Mouse (Mus musculus) ES-Bruce4 (cell line): ENCODE results near the gene Cnnm4. TPM values are rescaled to one million over a fixed set of nuclear protein-coding genes. Genes with fewer than 3 reads are reported as not detected.
"Not testable (repeated sequence)": the region's sequence is repeated elsewhere in the genome, so short reads cannot be mapped to it uniquely, and the experiment has no call there.

Source experiments
- H3K27ac ChIP-seq: 2 replicates; pipeline ENCODE4 v1.5.1; 2012; ENCODE audit warnings: low read length, inconsistent platforms; ENCODE audit not compliant: insufficient read depth
- H3K27me3 ChIP-seq: 2 replicates; pipeline ENCODE4 v1.6.1; 2012; ENCODE audit warnings: mild to moderate bottlenecking, low read length, inconsistent platforms; ENCODE audit not compliant: control insufficient read depth, poor library complexity, insufficient read depth, severe bottlenecking
- H3K36me3 ChIP-seq: 2 replicates; pipeline ENCODE4 v1.6.1; 2012; ENCODE audit warnings: inconsistent platforms, mild to moderate bottlenecking, low read length, moderate library complexity; ENCODE audit not compliant: control insufficient read depth, poor library complexity, insufficient read depth, severe bottlenecking
- H3K4me1 ChIP-seq: one replicate; pipeline ENCODE4 v1.8.1; 2011; ENCODE audit warnings: low read length; ENCODE audit not compliant: control insufficient read depth, insufficient read depth
- H3K4me3 ChIP-seq: 2 replicates; pipeline ENCODE4 v1.5.1; 2011; ENCODE audit warnings: low read depth, mild to moderate bottlenecking, low read length
- H3K9ac ChIP-seq: 2 replicates; pipeline ENCODE4 v1.6.1; 2012; ENCODE audit warnings: low read depth, mild to moderate bottlenecking, inconsistent platforms; ENCODE audit not compliant: poor library complexity, severe bottlenecking
- H3K9me3 ChIP-seq: replicated peaks from 2 replicates; pipeline ENCODE4 v1.6.1; 2012; ENCODE audit warnings: mild to moderate bottlenecking, low read length, inconsistent platforms; ENCODE audit not compliant: control insufficient read depth, poor library complexity, insufficient read depth, severe bottlenecking
- CTCF ChIP-seq: IDR thresholded peaks from one replicate; pipeline ENCODE4 v1.8.1; 2011; ENCODE audit warnings: low read depth, low read length
- EP300 ChIP-seq: IDR thresholded peaks from 2 replicates; pipeline ENCODE4 v1.6.1; 2011; ENCODE audit warnings: low read depth, low read length; ENCODE audit not compliant: insufficient read depth
- POLR2A ChIP-seq: IDR thresholded peaks from one replicate; pipeline ENCODE4 v1.8.1; 2011; ENCODE audit warnings: low read length; ENCODE audit not compliant: insufficient read depth
- polyA plus RNA-seq: library from polyadenylated mRNA; stranded (reverse); fragments of >200 nt; gene quantifications from 2 replicates; pipeline ENCODE4 v1.2.4, GENCODE M21; 2011; ENCODE audit warnings: low read depth; ENCODE audit not compliant: missing spikeins, insufficient read depth, insufficient read length

The Cnnm4 gene
- polyA plus RNA-seq, 1 experiment: 4.7 TPM

DNA sequence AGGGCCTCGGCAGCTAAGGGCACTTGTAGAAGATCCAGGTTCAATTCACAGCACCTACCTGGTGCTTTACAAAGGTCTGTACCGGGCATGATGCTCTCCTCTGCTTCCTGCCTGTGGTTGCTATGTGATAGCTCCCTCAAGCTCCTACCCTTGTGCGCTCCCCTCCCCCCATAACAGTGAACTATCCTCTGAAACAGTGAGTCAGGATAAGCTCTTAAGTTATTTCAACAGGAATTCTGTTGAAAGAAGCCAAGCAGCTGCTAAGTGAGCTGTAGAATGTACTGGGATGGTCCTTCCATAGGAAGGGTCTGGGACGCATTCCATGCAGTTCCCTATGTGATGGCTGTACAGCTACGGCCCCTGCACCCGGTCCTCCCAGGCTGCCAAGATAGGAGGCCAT, 62.1 kb downstream of the Cnnm4 start:
- TF ChIP-seq EP300 (no peak), POLR2A (no peak), CTCF (no peak)
- H3K9me3 ChIP-seq: no peaks in the 10 kb centered on the region
- no peak overlapping the region for H3K4me3 ChIP-seq
- no peak overlapping the region for H3K9ac ChIP-seq
- H3K4me1 ChIP-seq: no peaks in the 10 kb centered on the region
- no peak overlapping the region for H3K27ac ChIP-seq
- no peaks in the 10 kb centered on the region for H3K27me3 ChIP-seq
- no peaks in the 10 kb centered on the region for H3K36me3 ChIP-seq

GRCm38 (mm10) chr1:36534595-36535058, 63.2 kb downstream of the Cnnm4 start:
- Histone ChIP-seq H3K27ac (no peak overlapping the region), H3K4me3 (no peak overlapping the region), H3K27me3 (no peaks in the 10 kb centered on the region), H3K36me3 (no peaks in the 10 kb centered on the region), H3K9ac (no peak overlapping the region), H3K9me3 (no peaks in the 10 kb centered on the region), H3K4me1 (no peaks in the 10 kb centered on the region)
- TF ChIP-seq CTCF: no peak
- TF ChIP-seq POLR2A: no peak
- no peak for TF ChIP-seq EP300

DNA sequence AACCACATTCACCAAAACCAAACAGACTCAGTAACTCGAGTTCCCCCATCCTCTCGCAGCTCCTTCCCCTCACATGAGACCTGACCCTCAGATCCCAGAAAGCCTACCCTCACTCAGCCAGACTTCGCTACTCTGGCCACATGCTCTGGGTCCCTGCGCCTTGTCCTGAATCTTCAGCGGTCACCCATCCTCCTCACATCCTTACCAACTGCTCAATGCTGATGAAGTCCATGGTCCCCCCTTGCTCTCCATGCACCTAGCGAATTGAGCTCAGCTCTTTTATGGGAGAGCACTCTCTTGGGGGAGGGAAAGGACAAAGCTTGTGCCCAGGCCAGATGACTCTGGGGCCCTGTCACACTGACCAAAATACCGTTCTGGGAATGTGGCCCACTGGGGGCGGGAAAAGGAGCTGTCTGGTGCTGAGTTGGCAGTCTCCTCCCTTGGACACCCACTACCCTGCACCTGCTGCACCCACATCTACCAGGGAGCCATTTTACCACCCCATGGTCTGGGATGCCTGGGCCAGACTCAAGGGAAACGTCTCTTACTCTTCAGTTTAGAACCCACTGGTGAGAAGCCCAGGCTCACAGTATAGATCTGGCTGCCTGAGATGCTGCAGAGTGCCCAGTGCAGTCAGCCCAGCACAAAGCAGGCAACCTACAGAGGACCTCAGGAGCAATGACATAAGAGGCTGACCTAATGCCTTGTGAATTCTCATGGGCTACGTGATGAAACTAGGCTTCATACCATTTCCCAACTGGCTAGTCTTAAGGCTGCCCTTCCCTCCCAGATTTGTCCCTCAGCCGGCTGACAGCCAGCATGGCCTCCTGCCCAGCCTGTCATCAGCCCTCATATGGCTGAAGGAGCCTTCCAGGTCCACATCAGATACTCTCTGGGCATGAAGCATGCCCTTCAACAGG, 64.3 kb downstream of the Cnnm4 start:
- Histone ChIP-seq H3K9me3 (no peaks in the 10 kb centered on the region), H3K4me3 (no peak overlapping the region), H3K27me3 (no peaks in the 10 kb centered on the region), H3K36me3 (no peaks in the 10 kb centered on the region), H3K4me1 (no peaks in the 10 kb centered on the region), H3K9ac (no peak overlapping the region), H3K27ac (no peak overlapping the region)
- no peak for TF ChIP-seq EP300
- no peak for TF ChIP-seq CTCF
- TF ChIP-seq POLR2A: no peak

- Histone ChIP-seq H3K9me3 (no peaks in the 10 kb centered on the region), H3K36me3 (no peaks in the 10 kb centered on the region), H3K4me1 (no peaks in the 10 kb centered on the region), H3K4me3 (no peak overlapping the region), H3K27ac (no peak overlapping the region), H3K9ac (no peak overlapping the region), H3K27me3 (no peaks in the 10 kb centered on the region)
- TF ChIP-seq CTCF: no peak
- TF ChIP-seq EP300: no peak
- TF ChIP-seq POLR2A: no peak
Observed at GRCm38 (mm10) chr1:36536397-36536728, 64.9 kb downstream of the Cnnm4 start.

DNA sequence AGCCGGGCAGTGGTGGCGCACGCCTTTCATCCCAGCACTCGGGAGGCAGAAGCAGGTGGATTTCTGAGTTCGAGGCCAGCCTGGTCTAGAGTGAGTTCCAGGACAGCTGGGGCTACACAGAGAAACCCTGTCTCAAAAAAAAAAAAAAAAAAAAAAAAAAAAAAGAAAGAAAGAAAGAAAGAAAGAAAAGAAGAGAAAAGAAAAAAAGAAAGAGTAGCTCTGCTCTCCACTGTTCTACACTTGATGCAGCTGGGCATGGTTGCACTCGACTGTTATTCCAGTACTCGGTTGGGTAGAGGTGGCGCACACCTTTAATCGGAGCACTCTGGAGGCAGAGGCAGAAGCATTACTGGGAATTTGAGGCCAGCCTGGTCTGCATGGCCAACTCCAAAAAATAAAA, 65.4 kb downstream of the Cnnm4 start, which contains the start of gene Ankrd23:
TSS of gene Ankrd23 (minus strand) at position 101 of the 400 bp plus-strand sequence.
- not testable (repeated sequence) for H3K27me3 ChIP-seq, H3K9me3 ChIP-seq, H3K9ac ChIP-seq, H3K27ac ChIP-seq, H3K4me3 ChIP-seq, H3K36me3 ChIP-seq, H3K4me1 ChIP-seq

DNA sequence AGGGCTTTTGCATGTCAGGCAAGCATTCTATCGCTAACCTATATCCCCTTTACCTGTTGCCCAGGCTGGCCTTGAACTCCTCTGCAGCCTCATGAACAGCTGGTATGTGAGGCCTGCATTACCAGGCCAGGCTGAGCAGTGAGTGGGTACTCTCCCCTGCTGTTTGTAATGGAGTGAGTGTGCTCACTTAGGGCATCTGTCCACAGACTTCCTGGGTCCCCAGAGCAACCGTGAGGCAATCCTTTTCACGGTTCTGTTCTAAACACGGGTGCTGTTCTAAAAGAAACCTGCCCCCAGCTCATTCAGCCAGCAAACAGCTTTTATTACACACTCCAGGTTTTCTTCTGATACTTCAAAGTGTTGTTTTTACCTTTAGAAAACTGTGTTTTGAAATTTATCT, 67.3 kb downstream of the Cnnm4 start:
- H3K4me3 ChIP-seq: no peak overlapping the region
- no peaks in the 10 kb centered on the region for H3K9me3 ChIP-seq
- no peaks in the 10 kb centered on the region for H3K27me3 ChIP-seq
- no peaks in the 10 kb centered on the region for H3K4me1 ChIP-seq
- no peak overlapping the region for H3K9ac ChIP-seq
- TF ChIP-seq CTCF: no peak
- TF ChIP-seq POLR2A: no peak
- TF ChIP-seq EP300: no peak
- no peak overlapping the region for H3K27ac ChIP-seq
- no peaks in the 10 kb centered on the region for H3K36me3 ChIP-seq
